Mouse (Mus musculus) hindbrain, embryonic 15.5 days (tissue): ENCODE data around the gene Ints12. TPM values are rescaled to one million over a fixed set of nuclear protein-coding genes. Genes with fewer than 3 reads are reported as not detected.

Experiments used
- ATAC-seq: fragments of 200-750 bp; cut with Nextera tagmentation; 2 replicates; pipeline ENCODE4 v1.8.0; 2017; ENCODE audit warnings: low read depth, moderate number of reproducible peaks, moderate TSS enrichment; ENCODE audit not compliant: low FRiP score
- H3K27ac ChIP-seq: fragments of 300-500 bp; sonication (generic); replicated peaks from 2 replicates; pipeline ENCODE4 v1.5.1; 2015; ENCODE audit warnings: mild to moderate bottlenecking, inconsistent platforms
- H3K27me3 ChIP-seq: fragments of 300-500 bp; sonication (generic); 2 replicates; pipeline ENCODE4 v1.6.1; 2015; ENCODE audit warnings: control low read depth, inconsistent platforms
- H3K36me3 ChIP-seq: fragments of 300-500 bp; sonication (generic); 2 replicates; pipeline ENCODE4 v1.6.1; 2015; ENCODE audit warnings: control low read depth, inconsistent platforms
- H3K4me1 ChIP-seq: fragments of 300-500 bp; sonication (generic); replicated peaks from 2 replicates; pipeline ENCODE4 v1.6.1; 2015; ENCODE audit warnings: control low read depth, inconsistent platforms
- H3K4me2 ChIP-seq: fragments of 300-500 bp; sonication (generic); 2 replicates; pipeline ENCODE4 v1.6.1; 2015; ENCODE audit warnings: moderate library complexity, mild to moderate bottlenecking, inconsistent platforms
- H3K4me3 ChIP-seq: fragments of 300-500 bp; sonication (generic); 2 replicates; pipeline ENCODE4 v1.5.1; 2015; ENCODE audit warnings: mild to moderate bottlenecking, inconsistent platforms
- H3K9ac ChIP-seq: fragments of 300-500 bp; sonication (generic); 2 replicates; pipeline ENCODE4 v1.6.1; 2015; ENCODE audit warnings: inconsistent platforms
- H3K9me3 ChIP-seq: fragments of 300-500 bp; sonication (generic); 2 replicates; pipeline ENCODE4 v1.6.1; 2016; ENCODE audit warnings: control low read depth, inconsistent platforms
- WGBS: fragments of 180-500 bp; shearing (Covaris S2); methylation state at CpG from one replicate; pipeline ENCODE4 v1.1.7; 2015; 5-methylcytosine and 5-hydroxymethylcytosine counted together
- polyA plus RNA-seq: library from polyadenylated mRNA; unstranded; fragments of >200 nt; fragmentation: Nextera tagmentation; extraction: Ambion mirVana; gene quantifications from 2 replicates; pipeline ENCODE4 v1.2.1, GENCODE M21; 2015

Ints12 gene
- polyA plus RNA-seq, 1 experiment from 2014 or later, result 15.7 TPM

DNA sequence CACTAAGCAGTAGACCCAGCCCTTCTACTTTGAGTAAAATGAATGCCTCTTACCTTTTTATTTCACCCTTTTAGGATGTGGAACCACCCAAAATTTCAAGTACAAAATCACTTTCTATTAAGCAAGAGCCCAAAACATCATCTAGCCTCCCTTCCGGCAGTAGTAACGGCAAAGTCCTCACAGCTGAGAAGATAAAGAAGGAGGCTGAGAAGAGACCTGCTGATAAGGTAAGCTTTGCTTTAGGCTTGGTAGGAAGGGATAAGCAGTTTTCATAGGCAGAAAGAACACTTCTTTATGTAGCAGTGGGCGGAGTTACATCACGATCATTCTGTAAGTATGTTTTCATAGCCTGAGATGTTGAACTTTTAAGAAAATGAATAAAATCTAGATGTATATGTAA lies 6.7 kb downstream of the Ints12 start:
- WGBS, result 96% methylated on average over 4 of the region's 4 CpGs
- no peaks in the 10 kb centered on the region for H3K9me3 ChIP-seq
- H3K27me3 ChIP-seq, result no peaks in the 10 kb centered on the region

DNA sequence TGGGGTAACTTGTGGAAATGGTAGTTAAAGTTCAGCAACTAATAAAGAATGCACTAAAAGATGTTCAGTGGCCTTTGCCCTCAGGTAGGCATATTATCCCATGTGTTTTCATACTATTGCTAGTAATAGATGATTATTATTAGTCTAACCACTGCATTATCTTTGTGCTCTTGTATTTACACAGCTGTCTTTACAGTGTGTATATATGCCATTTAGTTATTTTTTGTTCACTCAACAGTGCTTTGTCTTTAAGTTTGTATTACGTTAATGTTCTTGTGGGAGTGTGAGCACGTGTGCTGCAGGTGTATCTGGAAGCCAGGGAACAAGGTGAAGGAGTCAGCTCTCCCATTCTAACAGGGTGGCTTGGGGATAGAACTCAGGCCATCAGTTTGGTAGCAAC lies 7.3 kb downstream of the Ints12 start:
- Histone ChIP-seq H3K27me3 (no peaks in the 10 kb centered on the region), H3K9me3 (no peaks in the 10 kb centered on the region), H3K4me2 (no peak overlapping the region), H3K9ac (no peak overlapping the region), H3K36me3 (peaks cover 42% of the 10 kb centered on the region), H3K27ac (no peak overlapping the region), H3K4me3 (no peak overlapping the region), H3K4me1 (0 out of 2 replicates have a peak, but pooled peaks cover 4% of the 10 kb centered on the region)
- ATAC-seq, result no peak
- 92% methylated on average over 2 of the region's 2 CpGs for WGBS

More for the DNA sequence above, 6.7 kb downstream of the Ints12 start:
- Histone ChIP-seq H3K9ac (no peak overlapping the region), H3K4me2 (no peak overlapping the region), H3K4me3 (no peak overlapping the region), H3K36me3 (peaks cover 38% of the 10 kb centered on the region), H3K4me1 (peaks cover 8% of the 10 kb centered on the region), H3K27ac (no peak overlapping the region)
- ATAC-seq, result no peak

DNA sequence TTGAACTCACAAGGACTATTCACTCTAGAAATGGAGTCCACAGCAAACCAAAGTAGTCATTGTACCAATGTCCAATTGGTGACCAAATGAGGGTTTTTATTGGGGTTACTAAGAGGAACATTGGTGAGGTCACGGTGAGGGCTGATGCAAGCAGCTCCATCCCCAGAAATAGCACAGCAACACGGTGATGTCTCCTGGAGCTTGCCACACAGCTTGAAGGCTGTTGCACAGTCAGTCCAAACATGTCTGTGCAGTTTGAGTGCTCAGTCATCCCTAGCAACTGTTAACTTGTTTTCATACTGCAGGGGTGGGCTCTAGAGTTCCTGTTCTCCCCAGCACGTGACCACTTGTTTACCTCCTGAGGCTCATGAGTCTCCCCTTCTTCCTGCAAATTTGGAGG lies 12.1 kb downstream of the Ints12 start:
- H3K9ac ChIP-seq, result no peak overlapping the region
- no peaks in the 10 kb centered on the region for H3K27me3 ChIP-seq
- H3K27ac ChIP-seq, result no peak overlapping the region
- H3K36me3 ChIP-seq, result peaks cover 58% of the 10 kb centered on the region
- no peaks in the 10 kb centered on the region for H3K4me1 ChIP-seq
- H3K4me3 ChIP-seq, result no peak overlapping the region
- 93% methylated on average over 3 of the region's 3 CpGs for WGBS
- H3K4me2 ChIP-seq, result no peak overlapping the region
- no peaks in the 10 kb centered on the region for H3K9me3 ChIP-seq
- no peak for ATAC-seq

DNA sequence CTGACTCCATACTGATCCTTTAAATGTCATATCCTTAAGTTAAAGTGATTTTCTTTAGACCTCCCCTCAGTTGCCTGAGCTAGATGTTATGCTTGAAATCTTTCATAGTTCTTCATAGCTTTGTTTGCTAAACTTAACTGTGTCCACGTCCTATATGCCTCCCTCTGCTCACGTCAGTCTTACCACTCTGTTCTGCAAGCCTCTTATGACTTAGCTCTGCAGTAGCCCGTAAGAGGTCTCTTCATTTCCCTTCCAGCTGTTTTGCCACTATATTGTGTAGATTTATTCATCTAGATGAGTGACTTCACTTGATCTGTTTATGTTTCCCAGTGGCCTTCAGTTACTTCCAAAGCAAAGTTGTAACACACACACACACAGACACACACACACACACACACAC lies 12.8 kb downstream of the Ints12 start:
- H3K4me2 ChIP-seq, result no peak overlapping the region
- ATAC-seq, result no peak
- H3K4me3 ChIP-seq, result no peak overlapping the region
- no peaks in the 10 kb centered on the region for H3K27me3 ChIP-seq
- H3K27ac ChIP-seq, result no peak overlapping the region
- WGBS, result 92% methylated on average over 3 of the region's 3 CpGs
- H3K9me3 ChIP-seq, result no peaks in the 10 kb centered on the region
- no peaks in the 10 kb centered on the region for H3K4me1 ChIP-seq
- H3K36me3 ChIP-seq, result peaks cover 58% of the 10 kb centered on the region
- H3K9ac ChIP-seq, result no peak overlapping the region

DNA sequence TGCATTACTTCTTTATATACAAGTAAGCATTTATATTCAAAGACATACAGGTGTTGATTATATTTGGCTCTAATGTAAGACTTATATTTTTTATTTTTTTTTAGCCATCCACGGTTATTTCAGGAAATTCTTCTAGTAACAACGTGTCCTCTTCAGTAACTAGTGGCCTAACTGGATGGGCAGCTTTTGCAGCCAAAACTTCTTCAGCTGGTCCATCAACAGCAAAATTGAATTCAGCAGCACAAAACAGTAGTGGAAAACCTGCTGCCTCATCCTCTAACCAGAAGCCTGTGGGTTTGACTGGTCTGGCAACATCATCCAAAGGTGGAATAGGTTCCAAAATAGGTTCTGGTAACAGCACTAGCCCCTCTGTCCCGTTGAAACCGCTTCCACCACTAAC lies 17.1 kb downstream of the Ints12 start:
- no peak overlapping the region for H3K27ac ChIP-seq
- H3K4me3 ChIP-seq, result no peak overlapping the region
- no peak for ATAC-seq
- no peak overlapping the region for H3K9ac ChIP-seq
- no peaks in the 10 kb centered on the region for H3K4me1 ChIP-seq
- no peaks in the 10 kb centered on the region for H3K9me3 ChIP-seq
- peaks cover 37% of the 10 kb centered on the region for H3K36me3 ChIP-seq
- H3K4me2 ChIP-seq, result no peak overlapping the region
- 97% methylated on average over 4 of the region's 4 CpGs for WGBS
- no peaks in the 10 kb centered on the region for H3K27me3 ChIP-seq

DNA sequence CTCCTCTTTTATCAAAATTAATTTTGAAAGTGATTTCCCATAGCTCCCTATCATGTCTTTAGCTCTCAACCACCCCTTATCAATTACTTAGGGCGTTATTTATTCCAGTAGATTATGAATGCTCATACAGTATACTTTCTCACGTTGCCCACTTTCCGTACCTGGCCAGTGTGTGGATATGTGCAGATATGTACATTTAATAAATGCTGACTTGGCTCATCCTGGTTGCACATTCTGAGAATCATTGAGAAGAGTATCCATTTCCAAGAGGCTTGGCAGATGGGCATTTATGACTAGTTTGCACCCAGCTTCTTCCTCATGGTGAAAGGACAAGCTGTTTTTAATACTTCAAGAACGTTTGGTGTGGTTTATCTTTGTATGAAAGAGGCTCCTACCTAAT lies 18.2 kb downstream of the Ints12 start:
- Histone ChIP-seq H3K4me3 (no peak overlapping the region), H3K36me3 (peaks cover 31% of the 10 kb centered on the region), H3K9ac (no peak overlapping the region), H3K27ac (no peak overlapping the region), H3K27me3 (no peaks in the 10 kb centered on the region), H3K4me1 (no peaks in the 10 kb centered on the region), H3K4me2 (no peak overlapping the region), H3K9me3 (no peaks in the 10 kb centered on the region)
- ATAC-seq, result no peak
- WGBS, result 95% methylated on average over 4 of the region's 4 CpGs

DNA sequence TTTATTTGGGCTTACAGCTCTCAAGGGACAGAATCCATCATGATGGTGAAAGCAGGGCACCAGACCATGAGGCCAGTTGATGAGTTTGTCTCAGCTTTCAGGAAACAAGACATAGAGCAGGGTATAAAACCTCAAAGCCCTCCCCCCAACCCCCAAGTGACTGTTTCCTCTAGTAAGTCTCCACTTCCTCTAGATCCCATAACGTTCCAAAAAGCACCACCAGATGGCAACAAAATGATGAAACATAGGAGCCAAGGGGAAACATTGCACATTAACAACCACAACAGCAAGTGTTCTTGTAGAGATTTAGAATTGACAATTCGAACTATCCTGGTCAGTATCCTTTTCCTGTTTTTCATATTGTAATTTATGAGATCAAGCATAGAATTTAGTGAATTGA lies 20.1 kb downstream of the Ints12 start:
- Histone ChIP-seq H3K27ac (no peak overlapping the region), H3K9ac (no peak overlapping the region), H3K4me2 (no peak overlapping the region), H3K36me3 (peaks cover 19% of the 10 kb centered on the region), H3K4me3 (no peak overlapping the region), H3K4me1 (no peaks in the 10 kb centered on the region), H3K27me3 (no peaks in the 10 kb centered on the region), H3K9me3 (no peaks in the 10 kb centered on the region)
- WGBS, result 40% methylated on average over 2 of the region's 2 CpGs
- no peak for ATAC-seq

DNA sequence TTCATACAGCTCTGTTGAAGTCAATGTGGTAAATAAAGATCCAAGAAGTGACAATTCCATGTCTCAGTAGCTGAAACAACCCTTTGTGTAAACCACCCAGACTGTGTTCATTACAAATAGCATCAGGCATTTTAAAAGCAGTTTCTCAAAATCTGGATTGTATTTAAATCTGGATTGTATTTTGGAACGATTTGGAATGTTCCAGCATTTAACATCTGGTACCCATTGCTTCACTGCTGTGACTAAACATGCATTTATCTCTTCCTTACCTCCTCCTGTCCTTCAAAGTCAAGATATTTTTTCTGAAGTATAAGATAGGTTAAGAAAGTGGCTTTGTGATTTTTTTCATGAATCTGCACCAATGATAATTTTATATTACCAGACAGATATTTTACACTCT lies 21.6 kb downstream of the Ints12 start:
- H3K9ac ChIP-seq, result no peak overlapping the region
- H3K36me3 ChIP-seq, result peaks cover 9% of the 10 kb centered on the region
- WGBS, result 67% methylated on average over 1 of the region's 1 CpGs
- H3K4me1 ChIP-seq, result no peaks in the 10 kb centered on the region
- H3K4me2 ChIP-seq, result no peak overlapping the region
- no peaks in the 10 kb centered on the region for H3K9me3 ChIP-seq
- no peak for ATAC-seq
- no peak overlapping the region for H3K4me3 ChIP-seq
- no peak overlapping the region for H3K27ac ChIP-seq
- no peaks in the 10 kb centered on the region for H3K27me3 ChIP-seq

DNA sequence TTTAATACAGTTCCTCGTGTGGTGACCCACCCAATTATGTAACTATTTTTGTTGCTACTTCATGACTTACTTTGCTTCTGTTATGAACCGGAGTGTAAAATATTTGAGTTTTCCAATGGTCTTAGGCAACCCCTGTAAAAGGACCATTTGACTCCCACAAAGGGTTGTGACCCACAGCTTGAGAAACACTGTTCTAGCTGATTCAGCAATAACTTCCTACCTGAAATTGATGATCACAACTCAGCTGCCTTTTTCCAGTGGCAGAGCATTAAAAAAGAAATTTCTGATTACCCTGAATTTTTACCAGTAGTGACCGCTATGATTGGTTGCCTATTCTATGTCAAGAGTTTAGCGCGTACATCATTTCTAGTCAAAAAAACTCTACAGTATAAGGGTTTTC lies 39.7 kb downstream of the Ints12 start:
- H3K4me3 ChIP-seq, result no peak overlapping the region
- no peak for ATAC-seq
- no peaks in the 10 kb centered on the region for H3K4me1 ChIP-seq
- no peaks in the 10 kb centered on the region for H3K36me3 ChIP-seq
- no peak overlapping the region for H3K4me2 ChIP-seq
- no peak overlapping the region for H3K9ac ChIP-seq
- H3K9me3 ChIP-seq, result no peaks in the 10 kb centered on the region
- no peaks in the 10 kb centered on the region for H3K27me3 ChIP-seq
- no peak overlapping the region for H3K27ac ChIP-seq
- WGBS, result 95% methylated on average over 5 of the region's 5 CpGs

DNA sequence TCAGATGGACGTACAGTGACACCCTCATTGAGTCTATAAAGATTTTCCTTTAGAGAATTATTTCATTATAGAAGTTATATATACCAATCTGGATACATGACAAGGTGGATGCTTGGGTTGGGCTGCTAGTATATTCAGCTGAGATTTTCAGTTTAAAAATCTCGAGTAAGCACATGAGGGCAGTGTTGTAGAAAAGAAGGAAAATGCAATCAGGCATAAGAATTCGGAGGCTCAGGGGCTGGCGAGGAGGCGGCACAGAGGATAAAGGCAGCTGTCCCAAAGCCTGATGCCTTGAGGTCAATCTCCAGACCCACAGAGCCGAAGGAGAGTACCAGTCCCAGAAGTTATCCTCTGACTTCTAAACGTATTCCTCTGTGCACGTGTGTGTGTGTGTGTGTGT lies 41.0 kb downstream of the Ints12 start:
- WGBS, result 61% methylated on average over 8 of the region's 8 CpGs

DNA sequence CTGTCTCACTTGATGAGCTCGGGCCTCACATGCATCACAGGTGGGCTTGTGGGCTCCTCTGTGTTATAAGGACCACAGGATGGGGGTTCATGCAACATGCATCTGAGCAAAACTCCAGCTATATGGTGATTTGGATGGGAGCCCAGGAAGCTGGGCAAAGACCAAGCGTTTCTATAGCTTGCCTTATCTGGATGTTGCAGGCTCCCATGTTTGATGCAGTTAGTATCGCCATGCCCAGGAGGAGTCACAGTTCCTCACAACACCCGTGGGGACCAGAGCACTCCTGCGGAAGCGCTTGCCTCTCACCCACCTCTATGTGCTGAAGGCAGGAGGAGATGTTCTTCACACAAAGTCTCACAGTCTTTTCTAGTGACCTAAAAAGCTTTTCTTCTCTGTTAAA lies 50.2 kb downstream of the Ints12 start:
- H3K4me2 ChIP-seq, result no peak overlapping the region
- no peaks in the 10 kb centered on the region for H3K27me3 ChIP-seq
- H3K36me3 ChIP-seq, result no peaks in the 10 kb centered on the region
- H3K4me1 ChIP-seq, result no peaks in the 10 kb centered on the region
- H3K27ac ChIP-seq, result no peak overlapping the region
- no peaks in the 10 kb centered on the region for H3K9me3 ChIP-seq
- H3K9ac ChIP-seq, result no peak overlapping the region
- ATAC-seq, result no peak
- no peak overlapping the region for H3K4me3 ChIP-seq
- WGBS, result 90% methylated on average over 6 of the region's 6 CpGs

More for the DNA sequence above, 41.0 kb downstream of the Ints12 start:
- Histone ChIP-seq H3K9ac (no peak overlapping the region), H3K4me2 (no peak overlapping the region), H3K36me3 (no peaks in the 10 kb centered on the region), H3K9me3 (no peaks in the 10 kb centered on the region), H3K27ac (no peak overlapping the region), H3K4me1 (no peaks in the 10 kb centered on the region), H3K27me3 (no peaks in the 10 kb centered on the region), H3K4me3 (no peak overlapping the region)
- no peak for ATAC-seq

DNA sequence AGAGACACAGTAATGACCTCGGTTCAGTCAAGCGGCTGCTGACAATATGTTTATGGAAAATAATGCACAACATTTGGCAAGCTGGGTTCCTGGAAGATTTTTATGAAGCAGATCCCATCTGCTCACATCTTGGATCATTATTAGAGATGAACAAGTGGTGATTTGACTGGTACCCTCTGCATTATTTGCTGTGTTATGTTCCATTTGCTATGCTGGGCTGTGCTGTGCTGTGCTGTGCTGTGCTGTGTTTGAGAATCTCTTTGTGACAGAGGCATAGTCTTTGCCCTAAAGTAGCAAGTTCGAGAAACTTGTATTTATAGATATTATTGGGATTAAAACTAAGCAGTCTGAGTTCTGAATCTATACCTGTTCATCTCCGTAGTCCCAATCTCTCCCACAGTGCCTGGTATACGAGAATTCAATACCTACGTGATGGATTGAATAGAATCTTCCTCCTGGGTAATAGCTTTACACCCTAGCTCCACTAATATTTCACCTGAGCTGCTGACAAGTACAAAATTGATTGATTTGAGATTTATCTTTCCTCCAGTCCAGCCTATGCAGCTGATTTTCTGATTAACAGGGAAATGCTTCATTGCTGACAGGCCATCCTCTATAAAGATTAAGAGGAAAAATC lies 53.0 kb downstream of the Ints12 start:
- H3K36me3 ChIP-seq, result no peaks in the 10 kb centered on the region
- no peaks in the 10 kb centered on the region for H3K4me1 ChIP-seq
- no peaks in the 10 kb centered on the region for H3K27me3 ChIP-seq
- H3K9me3 ChIP-seq, result no peaks in the 10 kb centered on the region
- H3K9ac ChIP-seq, result no peak overlapping the region
- H3K27ac ChIP-seq, result no peak overlapping the region
- 67% methylated on average over 6 of the region's 6 CpGs for WGBS
- no peak overlapping the region for H3K4me3 ChIP-seq
- no peak for ATAC-seq
- no peak overlapping the region for H3K4me2 ChIP-seq

DNA sequence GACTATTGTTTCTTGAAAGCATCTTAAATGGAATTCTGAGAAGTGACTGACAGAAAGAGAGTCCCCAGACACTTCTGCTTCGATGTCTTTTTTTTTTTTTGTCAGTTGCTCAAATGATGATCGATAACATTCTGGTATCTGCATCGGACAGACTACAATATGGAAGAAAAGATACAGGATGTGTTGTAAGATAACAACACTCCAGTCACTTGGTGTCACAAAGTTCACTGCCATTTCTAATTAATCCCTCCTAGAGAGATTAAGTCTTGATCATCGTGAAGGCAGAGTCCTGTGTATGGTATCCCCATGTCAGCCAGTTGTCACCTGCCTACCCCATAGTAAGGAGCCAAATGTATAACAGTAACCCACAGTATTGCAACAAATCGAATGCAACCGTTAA lies 60.0 kb downstream of the Ints12 start:
- 75% methylated on average over 6 of the region's 6 CpGs for WGBS
- H3K4me1 ChIP-seq, result no peaks in the 10 kb centered on the region; the same call in 1 of the 2 replicates
- no peaks in the 10 kb centered on the region for H3K36me3 ChIP-seq
- no peaks in the 10 kb centered on the region for H3K27me3 ChIP-seq
- H3K27ac ChIP-seq, result no peak overlapping the region
- no peak overlapping the region for H3K4me2 ChIP-seq
- no peak overlapping the region for H3K4me3 ChIP-seq
- no peak overlapping the region for H3K9ac ChIP-seq
- H3K9me3 ChIP-seq, result no peaks in the 10 kb centered on the region
- ATAC-seq, result no peak
